Mouse (Mus musculus) megakaryocyte, embryonic 14.5 days (primary cell): ENCODE measurements around the gene Prr14.

Source experiments
- FLI1 ChIP-seq: IDR thresholded peaks from 2 replicates; pipeline ENCODE4 v1.6.1; 2012; ENCODE audit warnings: low read length, inconsistent platforms, mixed read lengths
- GATA1 ChIP-seq: IDR thresholded peaks from 3 replicates; pipeline ENCODE4 v1.6.1; 2012; ENCODE audit warnings: mixed read lengths, low read length, inconsistent platforms, borderline replicate concordance

DNA sequence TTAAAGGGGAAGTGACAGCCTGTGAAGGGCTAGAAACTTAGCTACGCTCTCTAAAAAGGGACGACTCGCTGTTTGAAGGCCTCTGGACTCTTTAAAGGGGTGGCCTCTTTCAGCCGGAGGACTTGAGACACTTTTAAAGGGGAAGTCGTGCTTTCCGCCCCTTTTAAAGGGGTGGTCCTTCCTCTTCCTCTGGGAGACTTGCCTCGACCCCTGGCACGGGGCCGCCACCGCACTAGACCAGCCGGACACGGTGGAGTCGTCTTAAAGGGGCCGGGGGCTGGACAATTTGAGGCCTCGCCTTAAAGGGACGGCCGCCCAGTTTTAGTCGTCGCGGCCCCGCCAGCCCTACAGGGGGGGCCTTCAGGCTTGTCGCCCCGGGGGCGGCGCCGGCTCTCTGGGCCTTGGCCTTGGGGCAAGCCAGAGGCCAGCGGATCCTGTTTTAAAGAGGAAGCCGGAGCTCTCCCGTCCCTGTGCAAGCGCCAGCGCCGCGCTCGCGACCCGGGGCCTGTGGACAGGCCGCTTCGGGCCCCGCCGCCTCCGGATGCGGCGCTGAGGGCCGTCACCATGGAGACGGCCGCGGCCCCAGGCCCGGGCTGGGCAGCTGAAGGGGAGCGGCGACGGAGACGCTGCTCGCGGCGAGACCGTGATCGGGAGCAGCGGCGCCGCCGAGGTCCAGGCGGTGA is 19.4 kb downstream of the Prr14 start, which contains the start of gene Fbrs:
- TF ChIP-seq GATA1 (no peak), FLI1 (no peak)
